Mouse (Mus musculus) MEL (cell line): ENCODE results near the gene Cpsf4l. TPM values are rescaled to one million over a fixed set of nuclear protein-coding genes. Genes with fewer than 3 reads are reported as not detected.

Experiments
- DNase-seq: peaks from one replicate; pipeline ENCODE4 v3.0.0; 2011; ENCODE audit warnings: low read depth, low spot score
- H3K27ac ChIP-seq: 2 replicates; pipeline ENCODE4 v1.5.1; 2012; ENCODE audit warnings: low read depth, mild to moderate bottlenecking, control low read depth, low read length, moderate library complexity; ENCODE audit not compliant: control insufficient read depth
- H3K27me3 ChIP-seq, 2 experiments: fragments of 150-350 bp in 1 of 2; sonication (generic) in 1 of 2; 2 replicates each; pipeline ENCODE4 v1.6.1; 2012; ENCODE audit warnings: low read length in 2 of 2, mild to moderate bottlenecking in 2 of 2, improper control_type of control experiment in 1 of 2, moderate library complexity in 1 of 2; ENCODE audit not compliant: insufficient read depth in 2 of 2, control insufficient read depth in 1 of 2
- H3K36me3 ChIP-seq, 2 experiments: 2 replicates each; pipeline ENCODE4 v1.6.1; 2012 to 2014; ENCODE audit warnings: low read length in 2 of 2, improper control_type of control experiment in 1 of 2, inconsistent platforms in 1 of 2, mild to moderate bottlenecking in 1 of 2; ENCODE audit not compliant: insufficient read depth in 2 of 2, control insufficient read depth in 1 of 2
- H3K4me1 ChIP-seq, 2 experiments: fragments of 150-350 bp in 1 of 2; sonication (generic) in 1 of 2; 2 replicates each; pipeline ENCODE4 v1.6.1; 2012; ENCODE audit warnings: low read length in 2 of 2, improper control_type of control experiment in 1 of 2, mild to moderate bottlenecking in 1 of 2; ENCODE audit not compliant: insufficient read depth in 2 of 2, control insufficient read depth in 1 of 2
- H3K4me3 ChIP-seq, 2 experiments: fragments of 150-350 bp in 1 of 2; sonication (generic) in 1 of 2; 2 replicates each; pipeline ENCODE4 v1.5.1; 2012; ENCODE audit warnings: low read depth in 2 of 2, low read length in 2 of 2, mild to moderate bottlenecking in 2 of 2, moderate library complexity in 2 of 2, control low read depth in 1 of 2, improper control_type of control experiment in 1 of 2; ENCODE audit not compliant: control insufficient read depth in 1 of 2, insufficient read depth in 1 of 2
- H3K79me2 ChIP-seq: 2 replicates; pipeline ENCODE4 v1.6.1; 2012; ENCODE audit warnings: mild to moderate bottlenecking, low read length, moderate library complexity; ENCODE audit not compliant: control insufficient read depth, poor library complexity, insufficient read depth
- H3K9ac ChIP-seq: 2 replicates; pipeline ENCODE4 v1.6.1; 2012; ENCODE audit warnings: low read depth, mild to moderate bottlenecking, control low read depth, low read length, moderate library complexity; ENCODE audit not compliant: control insufficient read depth, poor library complexity, severe bottlenecking
- H3K9me3 ChIP-seq: fragments of 150-350 bp; sonication (generic); replicated peaks from 2 replicates; pipeline ENCODE4 v1.6.1; 2012; ENCODE audit warnings: mild to moderate bottlenecking, low read length, improper control_type of control experiment, moderate library complexity; ENCODE audit not compliant: insufficient read depth
- BHLHE40 ChIP-seq: IDR thresholded peaks from 2 replicates; pipeline ENCODE4 v1.6.1; 2012; ENCODE audit warnings: low read depth, mild to moderate bottlenecking, inconsistent platforms, low read length, improper control_type of control experiment, borderline replicate concordance
- EP300 ChIP-seq, 2 experiments: IDR thresholded peaks; 2 replicates each; pipeline ENCODE4 v1.6.1; 2011; ENCODE audit warnings: improper control_type of control experiment in 2 of 2, low read length in 2 of 2, low read depth in 1 of 2, mild to moderate bottlenecking in 1 of 2
- GABPA ChIP-seq: IDR thresholded peaks from 2 replicates; pipeline ENCODE4 v1.6.1; 2012; ENCODE audit warnings: low read depth, mild to moderate bottlenecking, inconsistent platforms, low read length, improper control_type of control experiment, moderate library complexity
- GATA1 ChIP-seq: IDR thresholded peaks from 2 replicates; pipeline ENCODE4 v1.6.1; 2011; ENCODE audit warnings: low read depth, low read length, improper control_type of control experiment
- KAT2A ChIP-seq: conservative IDR thresholded peaks from 2 replicates; pipeline ENCODE4 v1.6.1; 2012; ENCODE audit warnings: low read depth, low read length, improper control_type of control experiment, inconsistent platforms
- MAFK ChIP-seq: IDR thresholded peaks from 2 replicates; pipeline ENCODE4 v1.6.1; 2011; ENCODE audit warnings: low read depth, mild to moderate bottlenecking, low read length, improper control_type of control experiment, borderline replicate concordance
- MEF2A ChIP-seq: IDR thresholded peaks from 2 replicates; pipeline ENCODE4 v1.6.1; 2014; ENCODE audit warnings: low read depth, mild to moderate bottlenecking, inconsistent platforms, low read length, improper control_type of control experiment; ENCODE audit not compliant: poor library complexity, insufficient replicate concordance, severe bottlenecking; ENCODE audit errors: extremely low read depth
- MXI1 ChIP-seq: IDR thresholded peaks from 2 replicates; pipeline ENCODE4 v1.6.1; 2011; ENCODE audit warnings: mild to moderate bottlenecking, low read depth, low read length, improper control_type of control experiment
- NRF1 ChIP-seq: IDR thresholded peaks from 2 replicates; pipeline ENCODE4 v1.6.1; 2014; ENCODE audit warnings: low read depth, mild to moderate bottlenecking, inconsistent platforms, low read length, improper control_type of control experiment, moderate library complexity; ENCODE audit not compliant: poor library complexity, insufficient read depth, severe bottlenecking
- POLR2AphosphoS2 ChIP-seq: IDR thresholded peaks from 2 replicates; pipeline ENCODE4 v1.6.1; 2011; ENCODE audit warnings: low read length, improper control_type of control experiment
- RCOR1 ChIP-seq: IDR thresholded peaks from 2 replicates; pipeline ENCODE4 v1.6.1; 2012; ENCODE audit warnings: low read depth, mild to moderate bottlenecking, inconsistent platforms, low read length, improper control_type of control experiment
- SIN3A ChIP-seq: IDR thresholded peaks from 2 replicates; pipeline ENCODE4 v1.6.1; 2012; ENCODE audit warnings: low read length, improper control_type of control experiment, inconsistent platforms
- SMC3 ChIP-seq: IDR thresholded peaks from 2 replicates; pipeline ENCODE4 v1.6.1; 2011; ENCODE audit warnings: low read depth, low read length, improper control_type of control experiment
- TAL1 ChIP-seq: IDR thresholded peaks from 2 replicates; pipeline ENCODE4 v1.6.1; 2012; ENCODE audit warnings: mild to moderate bottlenecking, inconsistent platforms, low read length, moderate library complexity, mixed read lengths
- TBP ChIP-seq: IDR thresholded peaks from 2 replicates; pipeline ENCODE4 v1.8.0; 2011; ENCODE audit warnings: low read depth, low read length, improper control_type of control experiment
- UBTF ChIP-seq: IDR thresholded peaks from 2 replicates; pipeline ENCODE4 v1.6.1; 2012; ENCODE audit warnings: low read depth, mild to moderate bottlenecking, inconsistent platforms, low read length, improper control_type of control experiment, moderate library complexity, borderline replicate concordance; ENCODE audit not compliant: insufficient read depth
- ZKSCAN1 ChIP-seq: IDR thresholded peaks from 2 replicates; pipeline ENCODE4 v1.6.1; 2012; ENCODE audit warnings: low read depth, mild to moderate bottlenecking, inconsistent platforms, low read length, improper control_type of control experiment, moderate library complexity
- polyA plus RNA-seq, 2 experiments: library from polyadenylated mRNA; stranded (reverse) in 1 of 2; unstranded in 1 of 2; fragments of >175 nt in 1 of 2; fragments of >200 nt in 1 of 2; gene quantifications; 2 replicates each; pipeline versions ENCODE4 v1.2.1 to v1.2.4; 2012; ENCODE audit warnings: low replicate concordance in 2 of 2, low read depth in 1 of 2; ENCODE audit not compliant: insufficient read length in 2 of 2, insufficient read depth in 1 of 2, missing spikeins in 1 of 2
- total RNA-seq: library from RNA; depleted of rRNA; stranded (reverse); fragments of 300-350 nt; gene quantifications from 2 replicates; pipeline ENCODE4 v1.2.3, GENCODE M21; 2012

Gene Cpsf4l
- total and polyA plus RNA-seq, 3 experiments = 0.70 TPM; not detected in 2

DNA sequence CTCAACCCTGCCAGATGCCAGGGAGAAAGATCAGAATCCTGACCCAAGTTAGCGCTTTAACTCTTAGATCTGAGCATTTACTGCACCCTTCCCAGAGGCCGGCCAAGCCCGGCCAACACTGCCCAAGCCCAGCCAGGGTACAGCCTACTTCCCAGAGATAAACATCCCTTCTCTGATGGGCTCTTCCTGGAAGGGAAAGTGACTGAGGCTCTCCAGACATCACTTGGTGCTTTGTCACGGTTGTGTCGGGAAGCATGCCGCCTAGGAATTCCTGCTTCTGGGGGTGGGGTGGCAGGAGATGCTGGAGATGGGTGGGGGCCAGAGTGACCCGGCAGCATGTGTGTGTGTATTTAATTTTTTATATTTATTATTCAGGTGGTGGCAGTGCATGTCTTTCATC, 30.3 kb upstream of the Cpsf4l start:
- Histone ChIP-seq H3K9ac (no peak overlapping the region), H3K79me2 (peaks cover 35% of the 10 kb centered on the region), H3K4me1 (peaks cover 0 to 10% of the 10 kb centered on the region in 2 experiments; a peak in 1 of 4 replicates), H3K9me3 (no peaks in the 10 kb centered on the region), H3K27me3 (no peaks in the 10 kb centered on the region), H3K36me3 (peaks cover 0 to 16% of the 10 kb centered on the region in 2 experiments; a peak in 3 of 4 replicates), H3K27ac (no peak overlapping the region), H3K4me3 (no peak overlapping the region)
- TF ChIP-seq UBTF (no peak), GATA1 (no peak), NRF1 (no peak)
- TF ChIP-seq, all 39 proteins: peak for 0
- no peak for DNase-seq

DNA sequence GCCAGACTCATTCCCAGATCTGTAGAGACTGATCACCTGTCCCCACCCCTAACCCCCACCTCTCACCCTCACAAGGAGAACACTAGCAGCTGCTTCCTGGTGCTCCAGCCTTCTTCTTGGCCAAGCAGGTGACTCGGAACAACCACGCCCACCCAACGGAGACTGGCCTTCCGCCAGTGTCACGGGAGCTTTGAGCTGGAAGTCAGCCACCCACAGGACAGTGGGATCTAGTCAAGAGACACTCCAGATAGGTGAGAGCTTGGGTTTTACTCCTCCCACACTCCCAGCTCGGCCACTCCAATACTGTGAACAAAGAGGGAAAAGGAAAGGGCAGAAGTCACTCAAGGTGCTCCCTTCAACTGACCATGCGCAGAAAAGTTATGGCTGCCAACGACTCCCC, 29.4 kb upstream of the Cpsf4l start:
- no peak overlapping the region for H3K27ac ChIP-seq
- no peak overlapping the region for H3K4me3 ChIP-seq
- H3K27me3 ChIP-seq = no peaks in the 10 kb centered on the region
- H3K36me3 ChIP-seq = peaks cover 6 to 17% of the 10 kb centered on the region in 2 experiments
- DNase-seq = no peak
- H3K9me3 ChIP-seq = no peaks in the 10 kb centered on the region
- H3K9ac ChIP-seq = no peak overlapping the region
- TF ChIP-seq SIN3A (no peak), MAFK (no peak), MXI1 (no peak), SMC3 (no peak), TAL1 (no peak), GABPA (no peak), RCOR1 (no peak), KAT2A (no peak), MEF2A (no peak), TBP (no peak), BHLHE40 (no peak), POLR2AphosphoS2 (no peak), ZKSCAN1 (no peak), EP300 (IDR thresholded peaks at IDR 0.05; ENCODE audit: low read depth in 1 of 2, low read length in 2 of 2) (no peak)
- peaks cover 0 to 14% of the 10 kb centered on the region in 2 experiments; a peak in 2 of 4 replicates for H3K4me1 ChIP-seq
- H3K79me2 ChIP-seq = peaks cover 33% of the 10 kb centered on the region
